Mouse (Mus musculus): Measurements from ENCODE around the gene Defb25.

GRCm38 (mm10) chr2:152607746-152608145 lies 15.1 kb downstream of the Defb25 start:
- TF ChIP-seq CTCF (IDR thresholded peaks at IDR 0.05; ENCODE audit: borderline replicate concordance, control insufficient read depth, extremely low read depth, insufficient read depth, low read length, poor library complexity) = no peak
- TF ChIP-seq POLR2A (IDR thresholded peaks at IDR 0.05; ENCODE audit: control insufficient read depth, extremely low read depth, insufficient read depth, low read length, poor library complexity) = no peak

Data from thymus, adult 2 months (tissue).